Comparison of ENCODE assay signal across 14 mouse cellular contexts in genomic region chr2:21245477-21246102, GRCm38 (mm10). TPM values are rescaled to one million over a fixed set of nuclear protein-coding genes. Genes with fewer than 3 reads are reported as not detected.
DNase-seq lines count a peak whose midpoint lies in the region; ATAC-seq and TF ChIP-seq lines count a peak whose summit lies in the region.
"Had no signal": no experiment of that assay in that cellular context is flagged by ENCODE, and none has a peak within 500 bp of the region (broad histone marks: within the 10 kb centered on the region; RNA-seq: fewer than 3 reads in every experiment).

No protein-coding gene starts in this region.

- no peak overlapping the region for H3K27ac ChIP-seq in hindbrain, postnatal 0 days
- H3K27ac ChIP-seq in hindbrain, embryonic 10.5 days: no peak overlapping the region
- H3K27ac ChIP-seq in intestine, postnatal 0 days (ENCODE audit: low read depth, low read length): no peak overlapping the region
- no peak overlapping the region for H3K27ac ChIP-seq in stomach, embryonic 15.5 days
- H3K27ac ChIP-seq: hindbrain, embryonic 13.5 days; layer of hippocampus, adult 2 months; limb, embryonic 10.5 days had no signal

- WGBS in hindbrain, postnatal 0 days: 89% methylated on average over 2 of the region's 2 CpGs
- WGBS in hindbrain, embryonic 10.5 days: 88% methylated on average over 2 of the region's 2 CpGs
- 60% methylated on average over 2 of the region's 2 CpGs for WGBS in intestine, postnatal 0 days
- 50% methylated on average over 2 of the region's 2 CpGs for WGBS in stomach, embryonic 15.5 days

- peak; percentile 18; the same call in 1 of the 2 replicates for ATAC-seq in hindbrain, postnatal 0 days
- peak; percentile 81 for ATAC-seq in intestine, postnatal 0 days
- 0 out of 2 replicates have a peak, but pooled peaks have one; percentile 31 for ATAC-seq in stomach, embryonic 15.5 days (ENCODE audit: insufficient read depth, low FRiP score, low read depth)

- DNase-seq in hindbrain, postnatal 0 days (ENCODE audit: low spot score): no peak
- DNase-seq in hindbrain, embryonic 10.5 days (ENCODE audit: low spot score): no peak
- DNase-seq in kidney, postnatal 25 days: peak; percentile 17 to 59
- no peak for DNase-seq in urinary bladder, adult 2 months (ENCODE audit: low spot score)
- no peak for DNase-seq in frontal cortex, postnatal 10 days (ENCODE audit: low spot score in 2 of 2)
- DNase-seq: cerebellum, postnatal 36 days had no signal

- no peaks in the 10 kb centered on the region for H3K9me3 ChIP-seq in hindbrain, postnatal 0 days (ENCODE audit: low read length)
- H3K9me3 ChIP-seq in hindbrain, embryonic 10.5 days: no peaks in the 10 kb centered on the region
- H3K9me3 ChIP-seq in intestine, postnatal 0 days (ENCODE audit: control insufficient read depth): no peaks in the 10 kb centered on the region
- H3K9me3 ChIP-seq in stomach, embryonic 15.5 days: no peaks in the 10 kb centered on the region
- H3K9me3 ChIP-seq: hindbrain, embryonic 13.5 days; limb, embryonic 10.5 days had no signal

- H3K27me3 ChIP-seq in hindbrain, postnatal 0 days (ENCODE audit: insufficient read depth, low read length): no peaks in the 10 kb centered on the region
- no peaks in the 10 kb centered on the region for H3K27me3 ChIP-seq in hindbrain, embryonic 10.5 days (ENCODE audit: insufficient read depth, poor library complexity, severe bottlenecking)
- no peaks in the 10 kb centered on the region for H3K27me3 ChIP-seq in intestine, postnatal 0 days (replicated peaks; ENCODE audit: control insufficient read depth, insufficient read depth, low read length)
- no peaks in the 10 kb centered on the region for H3K27me3 ChIP-seq in stomach, embryonic 15.5 days (replicated peaks)
- H3K27me3 ChIP-seq: hindbrain, embryonic 13.5 days; megakaryocyte, embryonic 14.5 days had no signal

- no peak overlapping the region for H3K9ac ChIP-seq in hindbrain, postnatal 0 days (replicated peaks; ENCODE audit: low read length)
- no peak overlapping the region for H3K9ac ChIP-seq in intestine, postnatal 0 days (ENCODE audit: low read depth, low read length)
- no peak overlapping the region for H3K9ac ChIP-seq in stomach, embryonic 15.5 days
- H3K9ac ChIP-seq: hindbrain, embryonic 13.5 days had no signal

- H3K4me3 ChIP-seq in hindbrain, postnatal 0 days (ENCODE audit: low read length): no peak overlapping the region
- no peak overlapping the region for H3K4me3 ChIP-seq in hindbrain, embryonic 10.5 days
- no peak overlapping the region for H3K4me3 ChIP-seq in intestine, postnatal 0 days (ENCODE audit: low read depth, low read length)
- H3K4me3 ChIP-seq in stomach, embryonic 15.5 days (replicated peaks): no peak overlapping the region
- H3K4me3 ChIP-seq: erythroblast, embryonic 14.5 days; hindbrain, embryonic 13.5 days; layer of hippocampus, adult 2 months; limb, embryonic 10.5 days; megakaryocyte, embryonic 14.5 days had no signal

- H3K36me3 ChIP-seq in hindbrain, postnatal 0 days (ENCODE audit: insufficient read depth, low read length): no peaks in the 10 kb centered on the region
- no peaks in the 10 kb centered on the region for H3K36me3 ChIP-seq in hindbrain, embryonic 10.5 days
- H3K36me3 ChIP-seq in intestine, postnatal 0 days (ENCODE audit: control insufficient read depth, insufficient read depth): no peaks in the 10 kb centered on the region
- H3K36me3 ChIP-seq in stomach, embryonic 15.5 days: no peaks in the 10 kb centered on the region
- H3K36me3 ChIP-seq: hindbrain, embryonic 13.5 days; limb, embryonic 10.5 days had no signal

- H3K4me1 ChIP-seq in hindbrain, postnatal 0 days (ENCODE audit: insufficient read depth, low read length): no peaks in the 10 kb centered on the region
- H3K4me1 ChIP-seq in hindbrain, embryonic 10.5 days (replicated peaks): no peaks in the 10 kb centered on the region
- H3K4me1 ChIP-seq in intestine, postnatal 0 days (replicated peaks; ENCODE audit: control insufficient read depth, insufficient read depth, low read length): no peaks in the 10 kb centered on the region; the same call in 1 of the 2 replicates
- H3K4me1 ChIP-seq in stomach, embryonic 15.5 days: no peaks in the 10 kb centered on the region
- H3K4me1 ChIP-seq: hindbrain, embryonic 13.5 days; limb, embryonic 10.5 days had no signal

- TF ChIP-seq CTCF in hindbrain, postnatal 0 days (IDR thresholded peaks at IDR 0.05; ENCODE audit: low read depth): no peak
- peak; percentile 61 for TF ChIP-seq CTCF in intestine, postnatal 0 days (IDR thresholded peaks at IDR 0.05; ENCODE audit: low read depth)

- H3K4me2 ChIP-seq in hindbrain, postnatal 0 days (ENCODE audit: low read depth, low read length): no peak overlapping the region
- H3K4me2 ChIP-seq in intestine, postnatal 0 days (replicated peaks; ENCODE audit: low read depth): no peak overlapping the region
- H3K4me2 ChIP-seq in stomach, embryonic 15.5 days: no peak overlapping the region
- H3K4me2 ChIP-seq: hindbrain, embryonic 13.5 days had no signal

RNA-seq across cellular contexts. Expression of gene Thnsl1, which starts 40.1 kb away (rescaled TPM):
- 11.2 and 16.2 TPM in 2 replicates for total RNA-seq in hindbrain, postnatal 0 days (2014; rRNA removed)
- 15.6 and 17.5 TPM in 2 replicates for polyA plus RNA-seq in hindbrain, postnatal 0 days (2015; fragmentation: Nextera tagmentation; extraction: Ambion mirVana)
- polyA plus RNA-seq in hindbrain, embryonic 10.5 days (2016; fragmentation: Nextera tagmentation; extraction: Ambion mirVana): 15.1 and 15.4 TPM in 2 replicates
- polyA plus RNA-seq in intestine, postnatal 0 days (2015; fragmentation: Nextera tagmentation; extraction: Ambion mirVana): 3.3 and 3.9 TPM in 2 replicates
- 6.4 and 7.6 TPM in 2 replicates for polyA plus RNA-seq in stomach, embryonic 15.5 days (2015; fragmentation: Nextera tagmentation; extraction: Ambion mirVana)
- 5.8 and 6.0 TPM in 2 replicates for polyA plus RNA-seq in urinary bladder, adult 2 months (2012; rRNA removed)
- polyA plus RNA-seq: erythroblast, embryonic 14.5 days had no signal

RNA-seq across cellular contexts. Expression of gene Enkur, which starts 40.4 kb away (rescaled TPM):
- total RNA-seq in hindbrain, postnatal 0 days (2014; rRNA removed): 0.68 and 1.8 TPM in 2 replicates
- polyA plus RNA-seq in hindbrain, postnatal 0 days (2015; fragmentation: Nextera tagmentation; extraction: Ambion mirVana): 6.4 and 7.5 TPM in 2 replicates
- 1.6 and 3.0 TPM in 2 replicates for polyA plus RNA-seq in hindbrain, embryonic 10.5 days (2016; fragmentation: Nextera tagmentation; extraction: Ambion mirVana)
- 2.8 and 3.2 TPM in 2 replicates for polyA plus RNA-seq in intestine, postnatal 0 days (2015; fragmentation: Nextera tagmentation; extraction: Ambion mirVana)
- polyA plus RNA-seq in stomach, embryonic 15.5 days (2015; fragmentation: Nextera tagmentation; extraction: Ambion mirVana): 0.69 and 0.84 TPM in 2 replicates
- 1.4 and 2.4 TPM in 2 replicates for polyA plus RNA-seq in urinary bladder, adult 2 months (2012; rRNA removed)
- polyA plus RNA-seq: erythroblast, embryonic 14.5 days; limb, embryonic 10.5 days; spleen, adult 2 months had no signal

Comparison
In these comparisons a context has a peak if more than half of its experiments do, and no peak if none do; other contexts are left out.
1. ATAC-seq: peak in every context shown above with its lines; median percentile 81 in intestine, postnatal 0 days; 31 in stomach, embryonic 15.5 days; 18 in hindbrain, postnatal 0 days.
2. DNase-seq: peak in kidney, postnatal 25 days (2 of 2); none in hindbrain, postnatal 0 days (single experiment), hindbrain, embryonic 10.5 days (single experiment), urinary bladder, adult 2 months (single experiment) and frontal cortex, postnatal 10 days (0 of 2).